Mouse (Mus musculus): ENCODE results near the gene Fstl1.
A peak's percentile ranks its signal among the peaks of the same experiment; 100 is the strongest.

The Fstl1 gene

GRCm38 (mm10) chr16:37817986-37818385 lies 41.3 kb downstream of the Fstl1 start:
- DNase-seq (ENCODE audit: low read depth, low spot score): no peak

GRCm38 (mm10) chr16:37823949-37824348 lies 47.3 kb downstream of the Fstl1 start:
- no peak for DNase-seq (ENCODE audit: low read depth, low spot score)

- no peak for DNase-seq (ENCODE audit: low read depth, low spot score)
Measured at GRCm38 (mm10) chr16:37824778-37825505, 48.3 kb downstream of the Fstl1 start.

GRCm38 (mm10) chr16:37826286-37826685 lies 49.6 kb downstream of the Fstl1 start:
- no peak for DNase-seq (ENCODE audit: low read depth, low spot score)

- no peak for DNase-seq (ENCODE audit: low read depth, low spot score)
Measured at GRCm38 (mm10) chr16:37831041-37831440, 54.4 kb downstream of the Fstl1 start.

- no peak for DNase-seq (ENCODE audit: low read depth, low spot score)
Measured at GRCm38 (mm10) chr16:37837571-37837970, 60.9 kb downstream of the Fstl1 start.

GRCm38 (mm10) chr16:37842439-37842838 lies 65.8 kb downstream of the Fstl1 start:
- no peak for DNase-seq (ENCODE audit: low read depth, low spot score)

- no peak for DNase-seq (ENCODE audit: low read depth, low spot score)
Measured at GRCm38 (mm10) chr16:37843740-37844139, 67.1 kb downstream of the Fstl1 start.

GRCm38 (mm10) chr16:37845202-37845925 lies 68.7 kb downstream of the Fstl1 start:
- DNase-seq (ENCODE audit: low read depth, low spot score): no peak

GRCm38 (mm10) chr16:37847081-37847480 lies 70.4 kb downstream of the Fstl1 start:
- DNase-seq (ENCODE audit: low read depth, low spot score): no peak

GRCm38 (mm10) chr16:37851366-37851765 lies 74.7 kb downstream of the Fstl1 start:
- DNase-seq (ENCODE audit: low read depth, low spot score): no peak

- DNase-seq (ENCODE audit: low read depth, low spot score): no peak
Measured at GRCm38 (mm10) chr16:37853279-37853678, 76.6 kb downstream of the Fstl1 start.

- DNase-seq (ENCODE audit: low read depth, low spot score): no peak
Measured at GRCm38 (mm10) chr16:37854054-37854453, 77.4 kb downstream of the Fstl1 start.

- no peak for DNase-seq (ENCODE audit: low read depth, low spot score)
Measured at GRCm38 (mm10) chr16:37854593-37854992, 77.9 kb downstream of the Fstl1 start.

- DNase-seq (ENCODE audit: low read depth, low spot score): no peak
Measured at GRCm38 (mm10) chr16:37855583-37855982, 78.9 kb downstream of the Fstl1 start.

- no peak for DNase-seq (ENCODE audit: low read depth, low spot score)
Measured at GRCm38 (mm10) chr16:37856327-37856726, 79.7 kb downstream of the Fstl1 start.

- no peak for DNase-seq (ENCODE audit: low read depth, low spot score)
Measured at GRCm38 (mm10) chr16:37857495-37857894, 80.8 kb downstream of the Fstl1 start.

- no peak for DNase-seq (ENCODE audit: low read depth, low spot score)
Measured at GRCm38 (mm10) chr16:37860213-37860612, 83.5 kb downstream of the Fstl1 start.

GRCm38 (mm10) chr16:37861029-37861428 lies 84.4 kb downstream of the Fstl1 start, which contains the start of gene Gm36028:
Gene Gm36028, minus strand, starts transcription at chr16:37861146.
- no peak for DNase-seq (ENCODE audit: low read depth, low spot score)

- DNase-seq (ENCODE audit: low read depth, low spot score): no peak
Measured at GRCm38 (mm10) chr16:37863876-37864275, 87.2 kb downstream of the Fstl1 start.

- DNase-seq (ENCODE audit: low read depth, low spot score): no peak
Measured at GRCm38 (mm10) chr16:37865841-37866240, 89.2 kb downstream of the Fstl1 start.

GRCm38 (mm10) chr16:37867791-37868505 lies 91.3 kb downstream of the Fstl1 start, which contains the start of gene Lrrc58:
Gene Lrrc58, plus strand, starts transcription at chr16:37868389.
- peak; percentile 89 for DNase-seq (ENCODE audit: low read depth, low spot score)
